Mouse (Mus musculus) thymus, postnatal 25 days (tissue): ENCODE measurements at regions not wholly inside any gene's neighbourhood (a gene's known extent, or its start where the extent isn't known, plus 50 kb on each side); places are given as distances from the start of the nearest gene placed in this dataset.

ENCODE experiments used
- DNase-seq: peaks from one replicate; pipeline ENCODE4 v3.0.0; 2022

GRCm38 (mm10) chr4:102657244-102657643 is 83.9 kb upstream of the Sgip1 start:
- DNase-seq = no peak

- DNase-seq = no peak
Measured at GRCm38 (mm10) chr4:102658578-102658977, 82.5 kb upstream of the Sgip1 start.

GRCm38 (mm10) chr4:102663617-102664016 is 77.5 kb upstream of the Sgip1 start:
- DNase-seq = no peak

GRCm38 (mm10) chr4:102682190-102682589 is 58.9 kb upstream of the Sgip1 start:
- DNase-seq = peak; percentile 10

DNA sequence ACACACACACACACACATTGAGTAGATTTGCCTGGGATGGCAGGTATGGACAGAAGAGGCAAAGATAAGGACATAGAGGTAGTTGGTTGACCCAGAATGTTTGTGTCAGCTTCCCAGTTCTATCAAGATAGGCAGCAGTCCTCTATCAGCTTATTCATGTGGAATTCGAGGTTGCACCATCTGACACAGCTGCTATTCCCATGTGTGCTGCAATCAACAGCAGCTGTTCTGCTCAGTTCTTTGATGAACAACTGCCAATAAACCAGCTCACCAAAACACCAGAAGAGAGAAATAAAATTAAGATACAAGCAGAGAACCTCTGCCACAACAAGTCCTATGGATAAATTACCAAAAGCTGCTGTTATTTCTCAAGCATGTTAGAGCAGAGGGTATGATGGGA is 56.1 kb upstream of the Sgip1 start:
- no peak for DNase-seq

DNA sequence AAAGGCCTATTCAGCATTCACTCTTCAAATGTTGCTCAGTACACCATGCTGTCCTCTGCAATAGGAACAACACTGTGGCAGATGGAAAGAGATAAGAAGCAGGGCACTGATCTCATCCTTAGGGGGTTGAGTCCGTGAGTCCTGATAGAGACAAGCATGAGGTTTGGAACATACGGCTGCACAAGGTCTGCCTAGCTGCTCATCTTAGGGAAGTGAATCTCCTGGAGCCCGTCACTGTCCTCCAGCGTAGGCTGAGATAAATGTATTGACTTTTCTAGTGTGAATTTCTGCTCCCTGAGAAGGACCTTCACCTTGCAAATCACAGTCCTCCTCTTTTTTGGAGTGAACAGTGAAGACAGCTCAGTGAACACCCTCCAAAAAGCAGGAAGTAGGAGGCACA is 52.7 kb upstream of the Sgip1 start:
- no peak for DNase-seq
